Mouse (Mus musculus): ENCODE measurements at regions not wholly inside any gene's neighbourhood (a gene's known extent, or its start where the extent isn't known, plus 50 kb on each side); places are given as distances from the start of the nearest gene placed in this dataset.

GRCm38 (mm10) chr17:49262394-49262793 lies 165.8 kb upstream of the Mocs1 start:
- Histone ChIP-seq H3K4me1 (replicated peaks) (no peaks in the 10 kb centered on the region), H3K27ac (replicated peaks) (no peak overlapping the region), H3K36me3 (no peaks in the 10 kb centered on the region), H3K4me2 (no peak overlapping the region), H3K9me3 (no peaks in the 10 kb centered on the region), H3K4me3 (no peak overlapping the region), H3K27me3 (no peaks in the 10 kb centered on the region), H3K9ac (no peak overlapping the region)
- WGBS: 31% methylated on average over 4 of the region's 4 CpGs
- no peak for ATAC-seq (ENCODE audit: low FRiP score, low read depth)

DNA sequence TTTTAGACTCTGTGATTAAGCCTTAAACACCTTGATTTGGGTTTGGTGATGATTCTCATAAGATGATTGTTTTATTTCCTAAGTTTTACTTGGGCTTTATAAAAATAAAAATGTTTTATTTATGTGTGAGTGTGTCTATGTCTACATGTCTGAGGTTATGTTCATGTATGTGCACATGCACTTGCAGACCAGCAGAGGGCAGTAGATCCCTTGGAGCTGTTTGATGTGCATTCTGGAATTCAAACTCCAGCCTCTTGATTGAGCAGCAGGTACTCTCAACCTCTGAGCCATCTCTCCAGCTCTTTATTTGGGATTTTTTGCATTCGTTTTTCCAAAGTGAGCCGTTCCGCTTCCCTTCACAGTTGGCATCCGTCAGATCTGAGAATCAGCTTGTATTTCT lies 161.8 kb upstream of the Mocs1 start:
- no peaks in the 10 kb centered on the region for H3K9me3 ChIP-seq
- no peaks in the 10 kb centered on the region for H3K4me1 ChIP-seq (replicated peaks)
- H3K27ac ChIP-seq (replicated peaks): no peak overlapping the region
- H3K4me3 ChIP-seq: no peak overlapping the region
- ATAC-seq (ENCODE audit: low FRiP score, low read depth): no peak
- WGBS: 90% methylated on average over 4 of the region's 4 CpGs
- H3K27me3 ChIP-seq: no peaks in the 10 kb centered on the region
- no peak overlapping the region for H3K9ac ChIP-seq
- H3K4me2 ChIP-seq: no peak overlapping the region
- H3K36me3 ChIP-seq: no peaks in the 10 kb centered on the region

DNA sequence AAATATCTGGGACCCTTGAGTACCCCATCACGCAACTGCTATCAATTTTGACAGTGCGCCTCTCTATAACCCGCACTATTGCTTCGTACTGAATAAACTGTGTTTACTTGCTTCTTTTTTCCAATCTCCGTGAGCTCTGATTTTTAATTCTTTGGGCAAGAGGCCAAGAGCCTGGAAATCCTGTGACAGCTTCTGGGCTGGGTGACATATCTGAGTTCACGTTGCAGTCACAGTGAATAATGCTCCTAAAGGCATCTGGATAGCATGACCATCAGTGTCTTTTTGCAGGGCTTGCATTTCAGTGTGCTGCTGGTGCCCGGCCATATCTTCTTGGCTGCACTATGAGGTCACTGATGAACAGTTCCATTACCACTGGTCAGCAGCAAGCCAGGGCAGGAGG lies 158.2 kb upstream of the Mocs1 start:
- Histone ChIP-seq H3K36me3 (no peaks in the 10 kb centered on the region), H3K4me1 (replicated peaks) (no peaks in the 10 kb centered on the region), H3K9ac (no peak overlapping the region), H3K4me2 (no peak overlapping the region), H3K27me3 (no peaks in the 10 kb centered on the region), H3K9me3 (no peaks in the 10 kb centered on the region), H3K4me3 (no peak overlapping the region), H3K27ac (replicated peaks) (no peak overlapping the region)
- no peak for ATAC-seq (ENCODE audit: low FRiP score, low read depth)
- 67% methylated on average over 7 of the region's 7 CpGs for WGBS

DNA sequence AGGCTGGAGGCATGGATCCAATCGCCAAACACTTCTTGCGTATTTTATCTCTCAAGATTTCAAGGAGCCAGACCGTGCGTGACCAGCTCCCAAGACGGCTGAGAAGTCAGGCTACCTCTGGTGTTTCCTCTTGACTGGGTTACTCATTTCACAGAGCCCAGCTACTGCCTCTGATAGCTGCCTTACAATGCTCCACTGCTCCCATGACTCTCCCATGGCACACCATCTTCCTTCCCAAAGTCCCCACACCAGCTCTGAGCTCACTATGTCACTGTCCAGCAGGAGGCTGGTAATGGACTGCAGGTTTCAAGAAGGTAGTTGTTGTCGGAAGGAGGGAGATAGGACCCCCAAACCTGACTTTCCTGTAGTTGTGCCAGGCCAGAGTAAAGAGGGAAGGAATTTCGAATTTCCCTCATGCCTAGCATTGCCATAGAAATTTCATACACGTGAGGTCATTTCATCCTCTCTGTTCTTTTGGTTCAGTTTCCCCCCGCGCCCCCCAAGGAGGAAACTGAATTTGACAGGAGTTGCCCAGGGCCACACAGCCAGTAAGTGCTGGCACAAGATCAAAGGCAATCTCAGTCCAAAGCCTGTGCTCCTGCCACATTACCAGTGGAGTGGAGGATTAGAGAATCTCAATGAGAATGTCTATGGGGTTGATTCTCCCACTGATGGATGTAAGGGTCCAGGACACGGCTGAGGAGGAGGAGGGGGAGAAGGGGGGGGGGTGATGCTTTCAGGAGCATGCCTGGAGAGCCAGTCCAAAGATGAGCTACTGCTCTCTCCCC lies 155.3 kb upstream of the Mocs1 start:
- ATAC-seq (ENCODE audit: low FRiP score, low read depth): no peak
- Histone ChIP-seq H3K4me3 (no peak overlapping the region), H3K4me1 (replicated peaks) (no peaks in the 10 kb centered on the region), H3K27ac (replicated peaks) (no peak overlapping the region), H3K4me2 (no peak overlapping the region), H3K9ac (no peak overlapping the region), H3K36me3 (no peaks in the 10 kb centered on the region), H3K27me3 (no peaks in the 10 kb centered on the region), H3K9me3 (no peaks in the 10 kb centered on the region)
- 73% methylated on average over 11 of the region's 11 CpGs for WGBS

- no peaks in the 10 kb centered on the region for H3K9me3 ChIP-seq
- H3K27me3 ChIP-seq: no peaks in the 10 kb centered on the region
- 0 out of 2 replicates have a peak, but pooled peaks cover 6% of the 10 kb centered on the region for H3K4me1 ChIP-seq (replicated peaks)
- ATAC-seq (ENCODE audit: low FRiP score, low read depth): no peak
- no peaks in the 10 kb centered on the region for H3K36me3 ChIP-seq
- WGBS: 88% methylated on average over 3 of the region's 3 CpGs
- no peak overlapping the region for H3K4me2 ChIP-seq
- no peak overlapping the region for H3K9ac ChIP-seq
- no peak overlapping the region for H3K27ac ChIP-seq (replicated peaks)
- H3K4me3 ChIP-seq: no peak overlapping the region
These were observed 153.2 kb upstream of the Mocs1 start for GRCm38 (mm10) chr17:49274936-49275335.

- 59% methylated on average over 2 of the region's 2 CpGs for WGBS
- Histone ChIP-seq H3K4me1 (replicated peaks) (0 out of 2 replicates have a peak, but pooled peaks cover 6% of the 10 kb centered on the region), H3K27ac (replicated peaks) (no peak overlapping the region), H3K9me3 (no peaks in the 10 kb centered on the region), H3K4me3 (no peak overlapping the region), H3K27me3 (no peaks in the 10 kb centered on the region), H3K4me2 (no peak overlapping the region), H3K9ac (no peak overlapping the region), H3K36me3 (no peaks in the 10 kb centered on the region)
- ATAC-seq (ENCODE audit: low FRiP score, low read depth): no peak
These were observed 152.7 kb upstream of the Mocs1 start for GRCm38 (mm10) chr17:49275421-49275820.

DNA sequence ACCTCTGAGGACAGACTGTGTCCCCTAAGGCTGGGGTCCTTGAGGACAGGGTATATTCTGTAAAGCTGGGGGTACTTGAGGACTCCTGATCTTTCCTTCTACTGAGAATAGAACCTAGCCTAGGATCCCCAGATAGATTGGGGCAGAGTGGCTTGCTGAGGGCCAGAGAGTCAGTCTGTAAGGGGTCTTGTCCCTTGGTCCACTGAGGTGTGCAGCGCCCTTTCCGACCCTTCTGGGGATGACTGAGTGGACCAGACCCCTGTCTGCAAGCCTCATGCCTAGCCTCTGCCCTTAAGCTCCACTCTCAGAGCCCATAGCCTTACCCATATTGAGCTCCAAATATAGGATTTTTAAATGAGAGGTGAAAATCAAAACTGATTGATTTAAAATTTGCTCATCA lies 152.2 kb upstream of the Mocs1 start:
- Histone ChIP-seq H3K27ac (replicated peaks) (no peak overlapping the region), H3K27me3 (no peaks in the 10 kb centered on the region), H3K4me1 (replicated peaks) (0 out of 2 replicates have a peak, but pooled peaks cover 6% of the 10 kb centered on the region), H3K4me2 (no peak overlapping the region), H3K4me3 (no peak overlapping the region), H3K36me3 (no peaks in the 10 kb centered on the region), H3K9ac (no peak overlapping the region), H3K9me3 (no peaks in the 10 kb centered on the region)
- ATAC-seq (ENCODE audit: low FRiP score, low read depth): no peak
- 98% methylated on average over 2 of the region's 2 CpGs for WGBS

GRCm38 (mm10) chr17:49278541-49278940 lies 149.6 kb upstream of the Mocs1 start:
- 83% methylated on average over 8 of the region's 8 CpGs for WGBS
- Histone ChIP-seq H3K4me2 (no peak overlapping the region), H3K36me3 (no peaks in the 10 kb centered on the region), H3K9me3 (no peaks in the 10 kb centered on the region), H3K9ac (no peak overlapping the region), H3K27ac (replicated peaks) (peak overlapping the region; percentile 17; the same call in 1 of the 2 replicates), H3K4me1 (replicated peaks) (0 out of 2 replicates have a peak, but pooled peaks cover 6% of the 10 kb centered on the region), H3K27me3 (no peaks in the 10 kb centered on the region), H3K4me3 (no peak overlapping the region)
- ATAC-seq (ENCODE audit: low FRiP score, low read depth): no peak

DNA sequence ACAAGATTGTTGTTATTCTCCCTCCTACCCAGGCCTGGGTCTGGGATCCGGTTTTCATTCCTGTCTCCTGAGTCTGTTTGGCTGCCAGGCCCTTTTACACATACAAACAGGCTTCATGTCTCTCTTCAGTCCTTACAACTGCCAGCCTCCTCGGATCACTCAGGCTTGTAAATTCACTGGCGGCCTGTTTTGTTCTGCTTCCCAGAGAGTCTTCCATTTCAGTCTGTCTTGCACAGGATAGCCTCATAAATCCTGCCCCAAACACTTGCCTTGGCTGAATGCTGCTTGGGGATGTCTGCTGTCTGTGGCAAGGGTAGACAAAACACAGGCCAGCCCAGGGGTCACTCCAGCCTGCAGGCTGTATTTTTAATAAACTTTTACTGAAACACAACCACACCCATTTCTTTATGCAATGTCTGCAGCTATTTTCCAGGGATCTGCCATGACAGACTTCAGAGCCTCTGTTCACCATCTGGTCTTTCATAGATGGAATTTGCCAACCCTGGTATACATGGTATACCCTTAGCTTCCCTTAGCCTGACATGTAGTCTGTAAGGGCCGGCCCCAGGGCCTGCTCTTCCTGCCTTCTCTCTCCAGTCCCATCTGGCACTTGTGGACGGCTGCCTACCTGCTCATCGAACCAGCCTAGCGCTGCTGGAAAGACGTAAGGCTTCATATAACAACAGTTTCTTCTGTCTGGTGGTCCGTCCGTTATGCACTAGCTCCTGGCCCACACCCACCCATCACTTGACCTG lies 149.0 kb upstream of the Mocs1 start:
- Histone ChIP-seq H3K36me3 (no peaks in the 10 kb centered on the region), H3K27ac (replicated peaks) (peak overlapping the region; percentile 17; the same call in 1 of the 2 replicates), H3K4me3 (no peak overlapping the region), H3K27me3 (no peaks in the 10 kb centered on the region), H3K4me2 (no peak overlapping the region), H3K9me3 (no peaks in the 10 kb centered on the region), H3K4me1 (replicated peaks) (0 out of 2 replicates have a peak, but pooled peaks cover 6% of the 10 kb centered on the region), H3K9ac (no peak overlapping the region)
- WGBS: 66% methylated on average over 10 of the region's 10 CpGs
- ATAC-seq (ENCODE audit: low FRiP score, low read depth): no peak

DNA sequence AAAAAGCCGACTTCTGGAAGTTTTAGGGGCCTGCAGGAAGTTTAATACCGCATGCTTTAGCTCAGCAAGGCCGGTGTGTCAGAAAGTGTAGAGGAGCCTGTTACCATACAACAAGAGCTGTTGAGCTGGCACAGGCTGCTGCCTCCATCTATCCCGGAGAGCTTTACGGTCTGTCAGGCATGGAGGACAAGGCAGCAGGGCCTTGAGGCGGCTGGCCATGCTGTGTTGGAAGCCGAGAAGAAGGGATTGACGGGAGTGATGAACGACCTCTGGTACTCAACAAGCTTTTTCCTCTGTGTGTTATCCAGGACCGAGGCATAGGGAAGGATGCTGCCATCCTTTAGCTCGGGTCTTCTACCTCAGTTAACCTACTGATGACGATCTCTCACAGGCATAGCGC lies 146.8 kb upstream of the Mocs1 start:
- Histone ChIP-seq H3K27me3 (no peaks in the 10 kb centered on the region), H3K4me3 (no peak overlapping the region), H3K36me3 (no peaks in the 10 kb centered on the region), H3K4me1 (replicated peaks) (0 out of 2 replicates have a peak, but pooled peaks cover 6% of the 10 kb centered on the region), H3K4me2 (no peak overlapping the region), H3K27ac (replicated peaks) (no peak overlapping the region), H3K9ac (no peak overlapping the region), H3K9me3 (no peaks in the 10 kb centered on the region)
- no peak for ATAC-seq (ENCODE audit: low FRiP score, low read depth)
- WGBS: 81% methylated on average over 13 of the region's 13 CpGs

DNA sequence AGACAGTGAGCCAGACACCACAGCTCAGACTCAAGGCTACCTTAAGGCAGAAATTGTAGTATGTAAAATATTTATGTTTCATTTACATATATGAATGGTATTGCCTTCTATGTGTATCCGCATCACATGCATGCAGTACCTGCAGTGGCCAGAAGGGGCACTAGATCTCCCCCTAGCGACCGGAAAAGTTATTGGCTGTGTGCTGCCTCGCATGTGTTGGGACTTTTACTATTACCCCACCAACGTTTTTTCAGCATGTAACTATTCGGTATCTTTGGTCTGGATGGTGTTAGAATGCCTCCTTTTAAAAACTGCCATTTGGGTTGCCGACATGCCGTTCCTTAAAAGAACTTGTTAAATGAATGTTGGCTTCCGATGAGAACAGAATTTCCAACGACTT lies 145.7 kb upstream of the Mocs1 start:
- H3K27me3 ChIP-seq: no peaks in the 10 kb centered on the region
- H3K9me3 ChIP-seq: no peaks in the 10 kb centered on the region
- no peak overlapping the region for H3K4me3 ChIP-seq
- H3K27ac ChIP-seq (replicated peaks): no peak overlapping the region
- H3K9ac ChIP-seq: no peak overlapping the region
- 79% methylated on average over 10 of the region's 10 CpGs for WGBS
- no peaks in the 10 kb centered on the region for H3K36me3 ChIP-seq
- 0 out of 2 replicates have a peak, but pooled peaks cover 6% of the 10 kb centered on the region for H3K4me1 ChIP-seq (replicated peaks)
- H3K4me2 ChIP-seq: no peak overlapping the region
- no peak for ATAC-seq (ENCODE audit: low FRiP score, low read depth)

DNA sequence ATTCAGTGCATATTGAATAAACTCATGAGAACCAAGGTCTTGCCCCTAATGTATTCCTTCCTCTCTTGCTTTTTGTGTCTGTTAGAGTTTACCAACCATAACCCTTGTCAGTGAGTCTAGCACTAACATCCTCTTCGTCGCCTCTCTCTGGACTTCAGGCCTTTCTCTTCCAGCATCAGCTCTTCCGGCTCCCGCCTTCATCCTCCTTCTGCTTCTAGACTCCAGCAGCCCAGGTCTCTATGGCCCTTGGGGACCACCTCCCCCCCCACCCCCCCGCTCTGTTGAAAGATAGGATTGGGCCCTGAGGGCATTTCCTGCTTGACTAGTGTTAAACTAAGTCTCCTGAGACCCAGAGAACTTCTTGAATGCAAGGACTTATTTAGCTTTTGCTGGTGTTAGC lies 144.7 kb upstream of the Mocs1 start:
- no peak overlapping the region for H3K4me3 ChIP-seq
- WGBS: 91% methylated on average over 5 of the region's 5 CpGs
- no peak overlapping the region for H3K9ac ChIP-seq
- no peaks in the 10 kb centered on the region for H3K9me3 ChIP-seq
- H3K27me3 ChIP-seq: no peaks in the 10 kb centered on the region
- H3K27ac ChIP-seq (replicated peaks): no peak overlapping the region
- 0 out of 2 replicates have a peak, but pooled peaks cover 6% of the 10 kb centered on the region for H3K4me1 ChIP-seq (replicated peaks)
- no peak for ATAC-seq (ENCODE audit: low FRiP score, low read depth)
- H3K36me3 ChIP-seq: no peaks in the 10 kb centered on the region
- no peak overlapping the region for H3K4me2 ChIP-seq
